ENCODE assay signal across 28 mouse cellular contexts in genomic region chr10:121568026-121568425, GRCm38 (mm10). TPM values are rescaled to one million over a fixed set of nuclear protein-coding genes. Genes with fewer than 3 reads are reported as not detected.
DNase-seq lines count a peak whose midpoint lies in the region; ATAC-seq lines count a peak whose summit lies in the region.
"Had no signal": no experiment of that assay in that cellular context is flagged by ENCODE, and none has a peak within 500 bp of the region (broad histone marks: within the 10 kb centered on the region; RNA-seq: fewer than 3 reads in every experiment).

No protein-coding gene starts in this region.

- H3K4me2 ChIP-seq in hindbrain, embryonic 13.5 days, result no peak overlapping the region
- H3K4me2 ChIP-seq in hindbrain, embryonic 11.5 days (replicated peaks; ENCODE audit: low read depth, low read length), result no peak overlapping the region
- H3K4me2 ChIP-seq: limb, embryonic 12.5 days; neural tube, embryonic 12.5 days had no signal

- ATAC-seq in hindbrain, embryonic 13.5 days (ENCODE audit: low FRiP score), result no peak
- no peak for ATAC-seq in hindbrain, embryonic 11.5 days (ENCODE audit: low FRiP score)
- ATAC-seq: inflammation-experienced regulatory T-cells, adult 6 months; lung, postnatal 0 days; Patski had no signal

- no peaks in the 10 kb centered on the region for H3K27me3 ChIP-seq in hindbrain, embryonic 13.5 days
- H3K27me3 ChIP-seq in hindbrain, embryonic 11.5 days (ENCODE audit: control insufficient read depth, insufficient read depth, low read length), result no peaks in the 10 kb centered on the region
- H3K27me3 ChIP-seq: embryonic facial prominence, embryonic 13.5 days; limb, embryonic 12.5 days; megakaryocyte, embryonic 14.5 days; neural tube, embryonic 12.5 days; Patski had no signal

- H3K4me1 ChIP-seq in hindbrain, embryonic 13.5 days (replicated peaks), result peaks cover 19% of the 10 kb centered on the region
- 0 out of 2 replicates have a peak, but pooled peaks cover 2% of the 10 kb centered on the region for H3K4me1 ChIP-seq in hindbrain, embryonic 11.5 days (replicated peaks; ENCODE audit: control insufficient read depth, insufficient read depth, low read length)
- H3K4me1 ChIP-seq: limb, embryonic 12.5 days had no signal

- peaks cover 58% of the 10 kb centered on the region for H3K36me3 ChIP-seq in hindbrain, embryonic 13.5 days
- peaks cover 8% of the 10 kb centered on the region; the same call in 1 of the 2 replicates for H3K36me3 ChIP-seq in hindbrain, embryonic 11.5 days (ENCODE audit: control insufficient read depth, insufficient read depth, low read length)

- 96% methylated on average over 10 of the region's 10 CpGs for WGBS in hindbrain, embryonic 13.5 days
- WGBS in hindbrain, embryonic 11.5 days, result 96% methylated on average over 10 of the region's 10 CpGs

- no peak overlapping the region for H3K4me3 ChIP-seq in hindbrain, embryonic 13.5 days
- no peak overlapping the region for H3K4me3 ChIP-seq in hindbrain, embryonic 11.5 days (ENCODE audit: low read depth, low read length)
- H3K4me3 ChIP-seq: embryonic facial prominence, embryonic 13.5 days; left cerebral cortex, adult 2 months; limb, embryonic 12.5 days; megakaryocyte, embryonic 14.5 days; neural tube, embryonic 12.5 days had no signal

- H3K27ac ChIP-seq in hindbrain, embryonic 13.5 days, result no peak overlapping the region
- no peak overlapping the region for H3K27ac ChIP-seq in hindbrain, embryonic 11.5 days (ENCODE audit: low read depth, low read length)
- H3K27ac ChIP-seq: embryonic facial prominence, embryonic 13.5 days; left cerebral cortex, adult 2 months; neural tube, embryonic 12.5 days; stomach, postnatal 0 days had no signal

- no peaks in the 10 kb centered on the region for H3K9me3 ChIP-seq in hindbrain, embryonic 13.5 days
- no peaks in the 10 kb centered on the region for H3K9me3 ChIP-seq in hindbrain, embryonic 11.5 days (ENCODE audit: control insufficient read depth, low read length)
- H3K9me3 ChIP-seq: embryonic facial prominence, embryonic 13.5 days; limb, embryonic 12.5 days; neural tube, embryonic 12.5 days had no signal

- 0 out of 2 replicates have a peak overlapping the region, but pooled peaks have one; percentile 39 for H3K9ac ChIP-seq in hindbrain, embryonic 13.5 days
- no peak overlapping the region for H3K9ac ChIP-seq in hindbrain, embryonic 11.5 days (ENCODE audit: low read depth, low read length)
- H3K9ac ChIP-seq: embryonic facial prominence, embryonic 13.5 days; limb, embryonic 12.5 days; neural tube, embryonic 12.5 days had no signal

- DNase-seq in heart, adult 11 months, result peak; percentile 78
- no peak for DNase-seq in heart, postnatal 4 days
- no peak for DNase-seq in hindbrain, embryonic 11.5 days (ENCODE audit: low spot score)
- peak; percentile 23 for DNase-seq in testis, postnatal 10 days (ENCODE audit: low spot score)
- no peak for DNase-seq in testis, postnatal 14 days (ENCODE audit: low spot score)
- no peak for DNase-seq in adipocyte (ENCODE audit: low spot score)
- DNase-seq: adrenal gland, postnatal 14 days; cerebellum, adult 11 months; cerebellum, adult 9-10 months; forebrain, postnatal 0 days; heart, postnatal 14 days; kidney, adult 11 months; kidney, postnatal 14 days; lung, adult 18-20 months; lung, postnatal 4 days; midbrain, embryonic 14.5 days; right cerebral cortex, postnatal 4 days; thymus, postnatal 4 days had no signal

RNA-seq across cellular contexts. Expression of gene Tbk1, which starts 18.6 kb away (rescaled TPM):
- 10 to 100 TPM; 18.7 to 26.8 TPM for total RNA-seq in heart, postnatal 4 days (2021)
- 34.3 and 34.6 TPM in 2 replicates for polyA plus RNA-seq in hindbrain, embryonic 13.5 days (2015; fragmentation: Nextera tagmentation; extraction: Ambion mirVana)
- 36.4 and 38.3 TPM in 2 replicates for polyA plus RNA-seq in hindbrain, embryonic 11.5 days (2014; fragmentation: Nextera tagmentation; extraction: Ambion mirVana)

RNA-seq across cellular contexts. Expression of gene Xpot, which starts 58.1 kb away (rescaled TPM):
- total RNA-seq in heart, postnatal 4 days (2021), result 10 to 100 TPM; 32.3 to 38.0 TPM
- polyA plus RNA-seq in hindbrain, embryonic 13.5 days (2015; fragmentation: Nextera tagmentation; extraction: Ambion mirVana), result 26.7 and 29.5 TPM in 2 replicates
- polyA plus RNA-seq in hindbrain, embryonic 11.5 days (2014; fragmentation: Nextera tagmentation; extraction: Ambion mirVana), result 49.5 and 51.5 TPM in 2 replicates

Comparison
In these comparisons a context has a peak if more than half of its experiments do, and no peak if none do; other contexts are left out.
1. DNase-seq: peak in heart, adult 11 months (single experiment) and testis, postnatal 10 days (single experiment); none in heart, postnatal 4 days (single experiment), hindbrain, embryonic 11.5 days (single experiment), testis, postnatal 14 days (single experiment) and adipocyte (single experiment).